Mouse (Mus musculus): ENCODE measurements around the gene Myo1b. TPM values are rescaled to one million over a fixed set of nuclear protein-coding genes. Genes with fewer than 3 reads are reported as not detected.

The Myo1b gene
- polyA plus RNA-seq, 1 experiment from 2014 or later: 33.5 TPM

- no peak overlapping the region for H3K9ac ChIP-seq
- H3K4me2 ChIP-seq: no peak overlapping the region
- WGBS: 63% methylated on average over 4 of the region's 4 CpGs
- H3K27ac ChIP-seq (replicated peaks): no peak overlapping the region
- no peak overlapping the region for H3K4me3 ChIP-seq
- no peak for ATAC-seq (ENCODE audit: extremely low read depth, insufficient number of reproducible peaks, low FRiP score, low TSS enrichment)
- H3K36me3 ChIP-seq: no peaks in the 10 kb centered on the region
- H3K9me3 ChIP-seq: peaks cover 6% of the 10 kb centered on the region; the same call in 1 of the 2 replicates
- H3K4me1 ChIP-seq: no peaks in the 10 kb centered on the region
- no peaks in the 10 kb centered on the region for H3K27me3 ChIP-seq (replicated peaks)
These were observed 211.3 kb downstream of the Myo1b start for GRCm38 (mm10) chr1:51704610-51705009.

Other genes starting within 250 kb of the Myo1b start
- gene Stat4, start 71.1 kb upstream of the Myo1b start, polyA plus RNA-seq (2015; fragmentation: Nextera tagmentation; extraction: Ambion mirVana): 1.7 and 2.1 TPM in 2 replicates
- gene Stat1, start 203.4 kb upstream of the Myo1b start, polyA plus RNA-seq (2015; fragmentation: Nextera tagmentation; extraction: Ambion mirVana): 27.2 and 31.9 TPM in 2 replicates